Mouse (Mus musculus) gastrocnemius, postnatal 4 days (tissue): ENCODE data around the gene AA467197. TPM values are rescaled to one million over a fixed set of nuclear protein-coding genes. Genes with fewer than 3 reads are reported as not detected.

Experiments used
- microRNA-seq: library from miRNA; unstranded; fragments of <30 nt; microRNA quantifications from one replicate; pipeline ENCODE4 v1.2.0, GENCODE M21; 2021
- total RNA-seq, 2 experiments: library from RNA; stranded (reverse); gene quantifications; 2 replicates each; pipeline ENCODE4 v1.2.3; 2021

Gene AA467197
- total RNA-seq, 2 experiments from 2014 or later = not detected

Small RNA genes lying within 50 kb of the gene (microRNA-seq; reads per million reads assigned to microRNA genes)
- gene Mir147 = 0.85 reads per million

Other genes with a start within 250 kb of the AA467197 start
- 1 to 10 TPM; 6.7 to 8.3 TPM for gene Slc28a2, start 210.5 kb upstream of the AA467197 start, total RNA-seq
- under 1 TPM; 0.31 to 0.39 TPM for gene Gm14085, start 152.0 kb upstream of the AA467197 start, total RNA-seq
- 100 to 1,000 TPM; 282 to 422 TPM for gene Gatm, start 25.7 kb upstream of the AA467197 start, total RNA-seq
- 10 to 100 TPM; 20.0 to 21.3 TPM for gene Slc30a4, start 65.7 kb downstream of the AA467197 start, total RNA-seq
- gene Bloc1s6, start 101.5 kb downstream of the AA467197 start, total RNA-seq = 10 to 100 TPM; 23.8 to 26.0 TPM
- gene Sqor, start 128.3 kb downstream of the AA467197 start, total RNA-seq = 10 to 100 TPM; 10.4 to 11.4 TPM